Mouse (Mus musculus) cerebellum, adult 2 months (tissue): ENCODE results near the gene Mrpl14.

Source experiments
- CTCF ChIP-seq: fragments of 200-500 bp; IDR thresholded peaks from 2 replicates; pipeline ENCODE4 v1.5.1; 2011; ENCODE audit warnings: low read depth, mild to moderate bottlenecking, control low read depth, low read length, moderate library complexity, borderline replicate concordance; ENCODE audit not compliant: insufficient read depth
- POLR2A ChIP-seq: fragments of 200-500 bp; IDR thresholded peaks from 2 replicates; pipeline ENCODE4 v1.6.1; 2011; ENCODE audit warnings: low read length, control low read depth, borderline replicate concordance; ENCODE audit not compliant: insufficient read depth

DNA sequence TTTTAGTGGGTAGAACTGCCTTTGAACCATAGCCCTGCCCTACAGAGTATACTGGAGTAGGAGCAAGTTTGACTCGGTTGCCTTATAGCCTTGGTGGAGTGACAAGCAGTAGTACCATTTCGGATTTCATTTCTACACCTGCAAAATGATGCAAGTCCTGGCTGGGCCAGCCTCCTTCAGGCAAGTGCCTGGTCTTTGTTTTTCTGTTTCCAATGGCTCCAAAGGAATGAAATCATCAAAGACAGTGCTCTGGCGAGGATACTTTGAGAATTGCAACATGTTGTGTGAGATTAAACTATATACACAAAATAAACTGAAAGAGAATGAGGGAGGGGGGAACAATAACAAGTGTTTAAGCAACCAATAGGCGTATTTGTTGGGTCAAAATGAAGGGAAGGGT is 3.9 kb downstream of the Mrpl14 start:
- TF ChIP-seq POLR2A (no peak), CTCF (no peak)
